Mouse (Mus musculus) testis, adult 10 weeks (tissue): ENCODE measurements around the gene Vmn1r15. TPM values are rescaled to one million over a fixed set of nuclear protein-coding genes. Genes with fewer than 3 reads are reported as not detected.

Experiments
- polyA plus RNA-seq: library from polyadenylated mRNA; stranded (reverse); fragments of 350-450 nt; fragmentation: Illumina TruSeq; extraction: RNeasy Lipid Tissue Mini Kit (QIAGEN cat#74804); gene quantifications from one replicate; pipeline ENCODE4 v1.2.3, GENCODE M21; 2014; ENCODE audit warnings: low read depth, low replicate concordance

Vmn1r15 gene
- polyA plus RNA-seq: 0.10 TPM

DNA sequence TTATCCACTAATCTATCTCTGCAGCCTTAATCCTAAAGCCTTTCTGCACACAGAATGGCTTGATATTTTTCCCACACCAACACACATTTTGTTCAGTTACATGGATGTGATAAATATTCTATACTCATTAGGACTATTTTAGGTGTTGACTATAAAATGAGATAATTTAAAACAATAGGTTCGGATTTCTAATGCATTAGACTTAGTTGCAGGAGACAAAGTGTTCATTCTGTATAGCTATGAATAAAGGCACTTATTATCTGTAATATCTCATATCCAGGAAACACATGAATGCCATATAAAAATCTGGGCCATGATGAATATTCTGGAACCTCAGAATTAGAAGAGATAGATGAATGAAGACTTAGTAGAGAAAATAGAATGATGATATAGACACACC lies at the start of gene Vmn1r15:
TSS of gene Vmn1r15 (plus strand) at position 301 of the 400 bp plus-strand sequence.

GRCm38 (mm10) chr6:57231386-57231785 lies 26.4 kb upstream of the Vmn1r15 start, which contains the start of gene Vmn1r14:
TSS of gene Vmn1r14 (plus strand) at chr6:57231686.

Other genes with a start within 250 kb of the Vmn1r15 start
- not detected for gene Vmn1r7, start 232.6 kb upstream of the Vmn1r15 start, polyA plus RNA-seq
- not detected for gene Vmn1r8, start 225.7 kb upstream of the Vmn1r15 start, polyA plus RNA-seq
- 0.04 TPM for gene Vmn1r9, start 191.2 kb upstream of the Vmn1r15 start, polyA plus RNA-seq
- not detected for gene Vmn1r10, start 148.5 kb upstream of the Vmn1r15 start, polyA plus RNA-seq
- gene Vmn1r11, start 124.5 kb upstream of the Vmn1r15 start, polyA plus RNA-seq: not detected
- not detected for gene Vmn1r12, start 101.0 kb upstream of the Vmn1r15 start, polyA plus RNA-seq
- not detected for gene Vmn1r13, start 54.7 kb upstream of the Vmn1r15 start, polyA plus RNA-seq
- 0.03 TPM for gene Vmn1r14, start 26.3 kb upstream of the Vmn1r15 start, polyA plus RNA-seq
- gene Vmn1r16, start 71.5 kb downstream of the Vmn1r15 start, polyA plus RNA-seq: 0.11 TPM
- not detected for gene Vmn1r17, start 105.8 kb downstream of the Vmn1r15 start, polyA plus RNA-seq
- not detected for gene Vmn1r18, start 137.8 kb downstream of the Vmn1r15 start, polyA plus RNA-seq
- gene Vmn1r19, start 145.8 kb downstream of the Vmn1r15 start, polyA plus RNA-seq: not detected
- not detected for gene Vmn1r20, start 171.0 kb downstream of the Vmn1r15 start, polyA plus RNA-seq